8 mouse cellular contexts compared by ENCODE assay signal in genomic region chr14:78848941-78849911, GRCm38 (mm10). TPM values are rescaled to one million over a fixed set of nuclear protein-coding genes. Genes with fewer than 3 reads are reported as not detected.
DNase-seq lines count a peak whose midpoint lies in the region; ATAC-seq lines count a peak whose summit lies in the region.

Vwa8 (plus strand) TSS chr14:78849052.

- 2% methylated on average over 60 of the region's 61 CpGs for WGBS in hindbrain, embryonic 15.5 days

- no peaks in the 10 kb centered on the region for H3K9me3 ChIP-seq in hindbrain, embryonic 15.5 days

- peak; percentile 68 for DNase-seq in T-cell, adult 2 months (ENCODE audit: low spot score)
- peak; percentile 79 to 84 for DNase-seq in cerebellum, postnatal 36 days
- DNase-seq in gastrocnemius, adult 18-20 months (ENCODE audit: low spot score), result peak; percentile 86
- peak; percentile 71 to 76 for DNase-seq in layer of hippocampus, postnatal 36 days
- peak; percentile 90 for DNase-seq in lung, postnatal 36 days
- DNase-seq in retina, embryonic 14.5 days (ENCODE audit: low spot score), result peak; percentile 80
- DNase-seq in thymus, postnatal 36 days, result peak; percentile 78 to 79

- peak within 1 kb of the TSS; percentile 78 for H3K9ac ChIP-seq in hindbrain, embryonic 15.5 days

- peaks cover 19% of the 10 kb centered on the region for H3K4me1 ChIP-seq in hindbrain, embryonic 15.5 days (replicated peaks)

- peak within 1 kb of the TSS; percentile 64 for H3K4me3 ChIP-seq in hindbrain, embryonic 15.5 days

- ATAC-seq in hindbrain, embryonic 15.5 days (ENCODE audit: low FRiP score, low read depth), result peak; percentile 92

- H3K27me3 ChIP-seq in hindbrain, embryonic 15.5 days, result no peaks in the 10 kb centered on the region

- no peaks in the 10 kb centered on the region for H3K36me3 ChIP-seq in hindbrain, embryonic 15.5 days

- H3K27ac ChIP-seq in hindbrain, embryonic 15.5 days (replicated peaks), result peak within 1 kb of the TSS; percentile 78

- H3K4me2 ChIP-seq in hindbrain, embryonic 15.5 days, result peak within 1 kb of the TSS; percentile 82

RNA-seq across cellular contexts. Expression of gene Vwa8, which starts in this region (rescaled TPM):
- total RNA-seq in gastrocnemius, adult 18-20 months (2021), result 10 to 100 TPM; 70.0 to 84.6 TPM
- 7.1 and 8.4 TPM in 2 replicates for polyA plus RNA-seq in hindbrain, embryonic 15.5 days (2015; fragmentation: Nextera tagmentation; extraction: Ambion mirVana)
- total RNA-seq in layer of hippocampus, postnatal 36 days (2021), result 10 to 100 TPM; 28.4 to 28.6 TPM

Comparison
In these comparisons a context has a peak if more than half of its experiments do, and no peak if none do; other contexts are left out.
1. Peak in every context shown above with its lines: DNase-seq, ATAC-seq, H3K4me3 ChIP-seq and H3K27ac ChIP-seq.